Mouse (Mus musculus): ENCODE data around the gene Slc35d2.

Slc35d2 gene

GRCm38 (mm10) chr13:64128858-64129615 lies at the start of gene Slc35d2:
Gene Slc35d2, minus strand, starts transcription at chr13:64129368.
- peak; percentile 42 to 50 for DNase-seq (ENCODE audit: low spot score in 2 of 2)

DNA sequence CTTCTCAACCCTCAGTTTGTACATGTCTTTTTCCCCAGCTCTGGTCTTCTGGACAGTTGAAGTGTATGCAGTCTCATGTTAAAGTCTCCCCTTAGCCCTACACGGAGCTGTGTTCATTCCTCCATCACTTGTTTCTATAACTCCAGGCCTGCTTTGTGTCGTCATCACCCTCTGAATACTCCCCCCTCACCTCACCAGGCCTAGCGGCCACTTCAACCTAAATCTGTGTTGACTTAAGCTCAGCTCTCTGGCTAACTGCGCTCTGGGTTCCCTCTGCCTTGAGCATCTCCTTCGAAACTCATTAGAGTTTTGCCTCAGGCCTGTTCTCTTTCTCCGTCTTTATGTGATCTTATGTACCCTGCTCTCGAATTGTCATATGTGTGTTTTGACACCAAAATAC lies 48.8 kb upstream of the Slc35d2 start:
- DNase-seq (ENCODE audit: low spot score in 2 of 2): no peak

DNA sequence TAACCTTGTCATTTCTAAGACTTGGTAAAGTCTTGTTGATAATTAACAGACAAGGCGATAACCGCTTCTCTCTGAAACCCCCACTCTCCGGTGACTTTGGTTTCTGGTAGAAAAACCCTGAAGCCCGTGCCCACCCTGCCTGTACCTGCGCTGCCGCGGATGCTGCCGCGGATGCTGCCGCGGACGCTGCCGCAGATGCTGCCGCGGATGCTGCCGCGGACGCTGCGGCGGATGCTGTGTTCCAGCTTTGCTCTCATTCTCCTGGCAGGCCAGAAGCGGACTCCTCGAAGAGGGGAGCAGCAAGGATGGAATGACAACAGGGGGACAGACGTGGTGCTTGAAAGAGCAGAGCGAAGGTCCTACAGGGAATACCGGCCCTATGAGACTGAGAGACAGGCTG lies 40.6 kb upstream of the Slc35d2 start:
- no peak for DNase-seq (ENCODE audit: low spot score in 2 of 2)

GRCm38 (mm10) chr13:64163147-64163715 lies 34.1 kb upstream of the Slc35d2 start:
- no peak for DNase-seq (ENCODE audit: low spot score in 2 of 2)

DNA sequence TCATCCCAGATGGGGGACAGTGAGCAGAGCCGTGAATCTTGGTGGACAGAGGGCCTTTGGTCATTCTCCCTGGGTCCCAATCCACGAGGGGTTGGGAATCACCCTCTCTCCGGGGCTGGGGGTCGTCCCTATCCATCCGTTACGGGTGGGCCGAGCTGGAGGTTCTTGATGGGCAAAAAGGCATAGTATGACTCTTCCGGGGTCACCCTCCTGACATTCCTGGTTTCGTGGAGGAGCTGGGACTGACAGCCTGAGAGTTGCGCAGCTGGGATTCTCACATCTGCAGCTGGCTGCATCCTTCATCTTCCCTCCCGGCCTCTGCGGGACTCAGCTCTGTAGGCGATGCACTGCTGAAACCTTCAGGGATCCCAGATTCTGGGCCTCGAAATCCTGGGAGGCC lies 33.5 kb upstream of the Slc35d2 start:
- DNase-seq (ENCODE audit: low spot score in 2 of 2): no peak

DNA sequence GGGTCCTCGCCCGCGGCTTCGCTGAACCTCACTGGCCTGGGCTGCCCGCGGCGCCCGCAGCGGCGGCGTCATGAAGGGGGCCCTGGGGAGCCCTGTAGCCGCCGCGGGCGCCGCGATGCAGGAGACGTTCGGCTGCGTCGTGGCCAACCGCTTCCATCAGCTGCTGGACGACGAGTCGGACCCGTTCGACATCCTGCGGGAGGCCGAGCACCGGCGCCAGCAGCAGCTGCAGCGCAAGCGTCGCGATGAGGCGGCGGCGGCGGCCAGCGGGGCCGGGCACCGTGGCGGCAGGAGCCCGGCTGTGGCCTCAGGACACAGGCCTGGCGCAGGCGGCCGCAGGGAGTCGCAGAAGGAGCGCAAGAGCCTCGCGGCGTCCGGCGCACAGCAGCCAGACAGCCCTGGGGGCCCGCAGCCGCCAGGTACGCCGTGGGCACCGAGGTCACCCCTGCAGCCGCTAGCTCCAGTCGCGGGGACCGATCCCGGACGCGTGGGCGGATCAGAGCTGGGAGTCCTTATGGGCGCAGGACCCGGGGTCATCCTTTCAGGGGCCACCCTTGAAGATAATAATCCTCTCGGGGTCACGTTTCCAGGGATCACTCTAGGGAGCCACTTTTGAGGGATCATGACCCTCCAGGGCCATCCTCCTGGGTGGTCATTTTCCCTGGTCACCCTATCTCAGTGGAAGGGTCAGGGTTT lies 32.9 kb upstream of the Slc35d2 start:
- no peak for DNase-seq (ENCODE audit: low spot score in 2 of 2)

DNA sequence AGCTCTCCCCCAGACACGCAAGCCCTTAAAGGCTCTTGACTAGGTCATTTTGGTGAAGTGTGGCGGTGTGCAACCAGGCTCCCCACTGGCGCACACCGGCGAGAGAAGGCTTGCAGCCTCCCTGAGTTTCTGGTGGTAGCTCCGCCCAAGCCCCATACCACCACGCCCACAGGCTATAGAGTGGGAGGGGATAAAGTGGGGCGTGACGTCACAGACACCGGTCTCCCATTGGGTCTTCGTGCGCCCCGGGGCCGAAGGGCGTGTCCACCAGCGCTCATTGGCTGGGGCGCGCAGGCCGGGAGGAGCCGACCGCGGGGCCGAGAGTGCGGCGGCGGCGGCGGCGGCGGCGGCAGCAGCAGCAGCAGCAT lies 32.4 kb upstream of the Slc35d2 start, which contains the start of gene Habp4:
TSS of gene Habp4 (plus strand) at position 277 of the 368 bp plus-strand sequence.
- peak; percentile 98 to 99 for DNase-seq (ENCODE audit: low spot score in 2 of 2)

DNA sequence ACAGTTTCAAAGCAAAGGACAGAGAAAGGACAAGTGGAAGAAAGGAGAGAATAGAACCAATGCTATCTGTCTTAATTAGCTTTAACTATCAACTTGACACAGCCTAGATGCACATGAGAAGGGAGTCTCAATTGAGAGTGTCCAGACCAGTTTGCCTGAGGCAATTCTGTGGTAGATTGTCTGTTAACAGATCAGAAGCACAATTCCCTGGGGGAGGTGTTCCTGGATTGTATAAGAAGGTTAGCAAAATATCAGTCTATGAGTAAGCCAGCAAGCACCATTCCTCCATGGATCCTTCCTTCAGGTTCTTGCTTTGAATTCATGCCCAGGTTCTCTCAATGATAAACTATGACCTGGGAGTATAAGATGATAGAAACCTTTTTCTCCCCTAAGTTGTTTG lies 27.8 kb upstream of the Slc35d2 start:
- no peak for DNase-seq (ENCODE audit: low spot score in 2 of 2)

DNA sequence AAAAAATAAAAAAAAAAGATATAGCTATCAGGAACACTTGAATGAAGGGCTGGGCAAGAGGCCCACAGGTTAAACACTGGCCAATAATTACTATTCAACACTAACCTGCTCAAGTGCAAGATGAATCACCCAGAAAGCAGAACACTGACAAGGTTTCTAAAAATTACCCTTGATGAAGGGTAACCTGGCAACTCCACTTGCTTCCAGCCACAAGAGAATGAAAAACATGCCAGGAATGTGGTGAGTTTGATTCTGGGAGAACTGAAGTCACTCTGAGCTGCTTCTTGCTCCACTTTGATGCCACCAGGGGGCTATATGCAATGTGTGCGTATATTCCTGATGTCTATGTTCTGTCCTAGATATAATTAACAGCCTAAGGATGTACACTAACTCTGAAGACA lies 26.0 kb upstream of the Slc35d2 start:
- DNase-seq (ENCODE audit: low spot score in 2 of 2): no peak

DNA sequence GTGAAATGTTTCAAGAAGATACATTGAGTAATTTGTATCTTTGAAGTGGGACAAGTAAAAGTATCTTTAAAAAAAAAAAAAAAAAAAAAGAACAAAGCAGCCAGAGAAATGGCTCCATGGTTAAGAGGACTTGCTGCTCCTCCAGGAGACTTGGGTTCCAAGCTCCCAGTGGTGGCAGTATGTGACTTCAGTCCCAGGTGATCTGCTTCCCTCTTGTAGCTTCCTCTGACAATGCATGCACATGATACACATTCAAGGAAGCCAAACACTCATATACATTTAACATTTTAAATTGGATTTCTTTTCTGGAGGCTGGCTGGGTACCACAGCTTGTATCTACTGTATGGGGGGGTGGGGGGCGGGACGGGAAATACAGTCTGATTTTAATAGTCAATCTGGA lies 25.5 kb upstream of the Slc35d2 start:
- no peak for DNase-seq (ENCODE audit: low spot score in 2 of 2)

DNA sequence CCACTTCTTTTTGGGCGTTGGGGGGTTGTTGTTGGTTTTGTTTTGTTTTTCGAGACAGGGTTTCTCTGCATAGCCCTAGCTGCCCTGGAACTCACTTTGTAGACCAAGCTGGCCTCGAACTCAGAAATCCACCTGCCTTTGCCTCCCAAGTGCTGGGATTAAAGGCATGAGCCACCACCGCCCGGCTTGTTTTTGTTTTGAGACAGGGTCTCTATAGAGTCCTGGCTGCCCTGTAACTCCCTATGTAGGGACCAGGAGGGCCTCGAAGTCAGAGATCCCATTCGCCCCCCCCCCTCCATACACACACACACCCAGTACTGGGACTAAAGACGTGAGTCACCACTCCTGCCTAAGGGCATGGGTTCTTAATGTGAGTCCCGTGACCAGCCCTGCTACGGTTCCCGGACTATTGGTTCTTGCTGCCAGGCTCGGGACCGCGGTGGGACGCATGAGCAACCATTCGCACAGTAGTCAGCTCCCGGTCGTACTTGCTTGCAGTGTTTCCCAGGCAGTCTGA lies 24.6 kb upstream of the Slc35d2 start:
- peak; percentile 26 to 61 for DNase-seq (ENCODE audit: low spot score in 2 of 2)

DNA sequence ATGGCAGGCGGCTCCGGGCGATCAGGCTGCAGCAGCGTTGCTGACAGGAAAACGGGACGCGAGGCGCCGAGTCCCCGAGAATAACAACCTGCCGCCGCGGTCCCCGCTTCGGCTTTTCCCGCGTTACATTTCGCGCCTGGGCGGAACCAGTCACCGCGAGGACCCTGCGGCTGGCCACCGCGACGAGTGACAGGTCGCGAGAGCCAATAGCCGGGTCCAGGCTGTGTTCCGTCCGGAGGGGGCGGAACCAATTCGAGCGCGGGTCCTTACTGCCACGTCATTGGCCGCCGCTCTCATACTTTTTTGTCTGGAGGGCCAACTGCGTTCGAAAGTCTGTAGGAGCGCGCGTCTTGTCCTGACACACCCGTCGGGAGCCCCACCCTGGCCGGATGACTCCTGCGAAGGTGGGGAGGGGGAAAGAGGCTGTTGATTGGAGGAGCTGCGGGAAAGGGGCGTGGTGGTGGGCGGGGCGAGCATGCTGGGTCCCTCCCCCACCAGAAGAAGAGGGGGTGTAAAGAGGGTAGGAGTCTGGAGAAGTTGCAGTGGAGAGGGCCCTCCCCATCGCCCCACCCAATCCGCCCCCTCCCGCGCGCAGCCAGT lies 24.0 kb upstream of the Slc35d2 start, which contains the start of gene Zfp367:
TSS of gene Zfp367 (minus strand) at position 120 of the 600 bp plus-strand sequence.
- peak; percentile 99 for DNase-seq (ENCODE audit: low spot score in 2 of 2)

DNA sequence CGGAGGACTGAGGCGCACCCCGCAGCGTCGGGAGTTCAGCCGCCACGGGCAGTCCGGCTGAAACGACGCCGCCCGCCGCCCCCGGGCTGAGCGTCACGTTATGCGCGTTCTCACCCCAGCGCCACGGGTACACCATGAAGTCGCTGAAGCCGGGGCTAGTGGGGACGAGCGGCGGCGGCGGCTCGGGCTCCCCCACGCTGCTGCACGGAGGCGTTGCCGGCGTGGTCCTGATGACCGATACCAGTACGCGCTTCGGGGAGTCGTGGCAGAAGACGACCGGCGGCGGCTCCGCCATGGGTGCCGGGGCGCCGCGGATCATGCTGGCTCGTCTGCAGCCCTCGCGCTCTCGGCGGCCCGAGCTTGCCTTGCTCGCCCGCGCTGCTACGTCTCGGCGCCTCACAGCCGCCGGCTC lies 23.5 kb upstream of the Slc35d2 start:
- DNase-seq (ENCODE audit: low spot score in 2 of 2): no peak

DNA sequence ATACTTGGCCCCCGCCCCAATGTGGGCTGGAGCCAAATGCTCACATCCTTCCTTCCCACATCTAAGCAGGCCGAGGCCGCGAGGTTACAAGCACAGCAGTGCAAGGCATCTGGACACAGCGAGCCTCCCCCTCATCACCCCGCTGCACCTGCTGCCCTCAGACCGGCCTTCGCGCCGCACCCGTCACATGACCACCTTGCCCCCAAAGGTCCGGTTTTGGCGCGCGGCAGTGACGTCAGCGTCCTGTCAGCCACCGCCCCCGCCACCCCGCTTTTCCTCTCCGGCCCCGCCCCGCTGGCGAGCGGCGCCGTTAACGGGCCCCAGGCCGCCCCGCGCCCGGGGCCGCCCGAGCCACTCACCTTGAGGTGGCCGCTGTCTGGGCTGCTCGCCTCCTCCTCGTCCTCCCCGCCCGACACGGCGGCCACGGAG lies 23.1 kb upstream of the Slc35d2 start:
- peak; percentile 88 to 89 for DNase-seq (ENCODE audit: low spot score in 2 of 2)

GRCm38 (mm10) chr13:64150121-64150520 lies 21.0 kb upstream of the Slc35d2 start:
- DNase-seq (ENCODE audit: low spot score in 2 of 2): peak in 1 of 2 experiments; percentile 43

DNA sequence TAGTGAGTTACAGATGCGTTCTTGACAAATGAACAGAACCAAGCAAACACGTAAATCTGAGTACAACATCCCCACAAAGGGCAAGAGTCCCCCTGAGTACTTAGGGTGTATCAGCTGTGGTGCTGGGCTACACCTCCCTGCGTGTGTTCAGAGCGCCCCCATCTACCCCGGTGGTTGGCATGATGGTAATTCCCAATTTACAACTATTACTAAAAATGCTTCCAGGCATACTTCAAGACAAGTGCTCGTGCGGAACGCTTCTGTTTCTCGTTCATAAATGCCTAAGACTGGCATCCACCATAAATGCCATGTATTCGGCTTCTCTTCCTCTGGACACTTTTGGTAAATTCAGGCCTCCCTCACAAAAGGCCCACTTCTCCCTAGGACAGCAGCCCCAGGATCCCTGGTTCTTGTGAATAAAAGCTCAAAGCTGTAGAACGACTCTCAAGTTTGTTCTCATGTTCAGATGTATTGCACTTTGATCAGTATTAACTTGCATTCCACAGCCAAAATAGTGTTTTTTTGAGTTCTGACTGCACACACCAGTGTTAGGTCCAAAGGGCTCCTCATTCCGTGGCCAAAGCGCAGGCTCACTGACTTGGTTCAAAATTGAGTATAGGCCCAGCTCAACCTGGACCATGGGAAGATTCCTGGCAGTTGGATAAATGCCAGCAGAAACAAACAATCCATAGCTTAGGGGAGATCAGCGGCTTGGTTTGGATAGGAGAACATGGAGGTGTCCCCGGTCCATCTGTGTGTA lies 628 bp upstream of the Slc35d2 start:
- DNase-seq (ENCODE audit: low spot score in 2 of 2): peak; percentile 33 to 46

DNA sequence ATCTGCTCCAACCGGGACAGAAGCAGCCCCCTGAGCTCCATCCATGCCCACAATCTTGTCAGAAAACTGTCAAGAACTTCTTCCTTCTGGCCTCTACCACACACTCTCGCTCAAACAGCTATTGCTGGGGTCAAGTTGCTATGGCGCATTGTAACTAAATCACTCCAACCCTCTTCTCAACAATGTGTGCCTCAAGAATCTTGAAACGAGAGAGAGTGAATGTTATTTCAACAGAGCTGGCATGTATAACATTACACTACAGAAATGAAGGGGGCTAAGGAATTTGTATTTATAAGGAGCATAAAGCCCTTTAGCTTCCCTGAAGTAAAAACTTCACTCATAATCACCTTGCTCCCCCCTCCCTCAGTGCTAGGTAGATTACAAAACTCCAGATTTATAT lies 2.9 kb downstream of the Slc35d2 start:
- DNase-seq (ENCODE audit: low spot score in 2 of 2): no peak

DNA sequence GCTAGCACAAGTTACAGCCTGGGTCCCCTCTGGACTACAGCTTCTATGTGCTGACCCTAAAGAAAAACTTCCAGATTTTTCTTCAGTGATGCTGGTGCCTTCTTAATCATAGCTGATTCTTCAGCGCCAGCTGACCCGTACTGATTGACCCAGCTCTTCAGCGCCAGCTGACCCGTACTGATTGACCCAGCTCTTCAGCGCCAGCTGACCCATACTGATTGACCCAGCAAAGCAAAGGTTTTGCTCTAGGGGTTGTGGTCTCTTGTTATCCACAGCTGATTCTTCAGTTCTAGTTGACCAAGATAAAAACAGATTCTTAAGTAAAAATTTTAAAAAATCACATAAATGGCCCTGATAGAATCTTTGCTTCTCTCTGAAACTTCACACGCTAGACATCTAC lies 4.3 kb downstream of the Slc35d2 start:
- DNase-seq (ENCODE audit: low spot score in 2 of 2): no peak

DNA sequence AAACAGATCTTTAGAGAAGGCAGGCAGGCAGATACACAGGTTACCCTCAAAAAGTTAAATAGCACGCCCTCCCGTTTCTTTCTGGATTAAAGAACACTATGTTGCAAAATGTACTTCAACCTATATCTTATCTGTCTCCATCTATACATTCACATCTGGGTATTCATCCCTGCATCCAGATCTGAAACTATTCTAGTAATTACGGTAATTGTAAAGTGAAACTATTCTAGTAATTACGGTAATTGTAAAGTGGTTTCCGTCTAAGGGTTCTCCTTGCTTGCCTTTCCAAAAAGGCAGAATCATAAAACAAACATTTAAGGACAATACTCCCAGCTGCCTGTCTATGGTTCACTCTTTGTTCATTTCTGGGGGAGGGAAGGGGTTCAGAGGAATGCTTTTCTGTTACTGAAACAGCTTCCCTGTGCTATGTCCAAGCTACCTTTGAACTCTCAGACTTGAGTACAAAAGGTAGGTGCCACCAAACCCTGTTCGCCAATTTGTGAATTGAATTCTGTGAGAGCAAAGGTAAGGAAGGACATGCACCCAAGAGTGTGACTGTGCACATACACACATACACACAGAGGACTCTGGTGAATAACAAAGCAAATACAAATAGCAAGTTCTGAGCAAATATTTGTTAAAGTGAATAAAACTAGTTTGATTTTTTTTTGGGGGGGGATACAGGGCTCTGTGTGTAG lies 5.5 kb downstream of the Slc35d2 start:
- no peak for DNase-seq (ENCODE audit: low spot score in 2 of 2)

DNA sequence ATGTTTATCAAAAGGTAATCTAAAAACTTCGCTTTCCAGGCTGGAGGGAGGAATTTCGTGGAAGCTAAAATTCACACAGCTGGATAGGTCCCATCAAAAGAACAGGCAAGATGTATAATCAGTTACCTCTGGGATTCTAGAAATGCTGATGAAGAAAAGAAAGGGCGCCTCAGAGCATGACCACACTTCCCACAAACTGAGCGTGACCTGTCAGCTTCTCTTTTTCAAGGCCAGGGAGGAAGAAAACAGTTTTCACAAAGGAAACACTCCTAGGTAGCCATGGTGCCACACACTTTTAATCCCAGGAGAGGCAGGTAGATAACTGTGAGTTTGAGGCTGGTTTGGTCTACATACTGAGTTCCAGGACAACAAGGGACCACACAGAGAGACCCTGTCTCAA lies 8.4 kb downstream of the Slc35d2 start:
- DNase-seq (ENCODE audit: low spot score in 2 of 2): no peak

GRCm38 (mm10) chr13:64117442-64117841 lies 11.7 kb downstream of the Slc35d2 start:
- DNase-seq (ENCODE audit: low spot score in 2 of 2): no peak
